9 mouse cellular contexts compared by ENCODE assay signal in genomic region chr8:118270751-118271402, GRCm38 (mm10). TPM values are rescaled to one million over a fixed set of nuclear protein-coding genes. Genes with fewer than 3 reads are reported as not detected.
A peak's percentile ranks its signal among the peaks of the same experiment; 100 is the strongest.
DNase-seq lines count a peak whose midpoint lies in the region; ATAC-seq lines count a peak whose summit lies in the region.
"Had no signal": no experiment of that assay in that cellular context is flagged by ENCODE, and none has a peak within 500 bp of the region (broad histone marks: within the 10 kb centered on the region; RNA-seq: fewer than 3 reads in every experiment).

No protein-coding gene starts in this region.

- intact Hi-C loops in heart, postnatal 25 days (cut with DNase I) = no loop called here

- WGBS in heart, embryonic 11.5 days (ENCODE audit: insufficient replicate concordance) = 47% methylated on average over 7 of the region's 7 CpGs
- WGBS in midbrain, embryonic 13.5 days = 53% methylated on average over 7 of the region's 7 CpGs
- 70% methylated on average over 7 of the region's 7 CpGs for WGBS in midbrain, embryonic 11.5 days
- 21% methylated on average over 7 of the region's 7 CpGs for WGBS in forebrain, embryonic 16.5 days
- 32% methylated on average over 7 of the region's 7 CpGs for WGBS in neural tube, embryonic 15.5 days

- no peaks in the 10 kb centered on the region for H3K36me3 ChIP-seq in heart, embryonic 11.5 days (ENCODE audit: control insufficient read depth, insufficient read depth, low read length)
- no peaks in the 10 kb centered on the region for H3K36me3 ChIP-seq in midbrain, embryonic 13.5 days
- H3K36me3 ChIP-seq in midbrain, embryonic 11.5 days (ENCODE audit: control insufficient read depth, insufficient read depth, low read length) = no peaks in the 10 kb centered on the region
- H3K36me3 ChIP-seq in forebrain, embryonic 16.5 days (ENCODE audit: control insufficient read depth, insufficient read depth) = no peaks in the 10 kb centered on the region
- no peaks in the 10 kb centered on the region for H3K36me3 ChIP-seq in neural tube, embryonic 15.5 days
- H3K36me3 ChIP-seq: heart, embryonic 13.5 days had no signal

- no peak overlapping the region for H3K4me2 ChIP-seq in heart, embryonic 11.5 days
- H3K4me2 ChIP-seq in midbrain, embryonic 13.5 days (replicated peaks) = no peak overlapping the region
- no peak overlapping the region for H3K4me2 ChIP-seq in midbrain, embryonic 11.5 days
- H3K4me2 ChIP-seq in forebrain, embryonic 16.5 days (ENCODE audit: low read length) = no peak overlapping the region
- no peak overlapping the region for H3K4me2 ChIP-seq in neural tube, embryonic 15.5 days
- H3K4me2 ChIP-seq: heart, embryonic 13.5 days had no signal

- no peak overlapping the region for H3K9ac ChIP-seq in heart, embryonic 11.5 days (ENCODE audit: low read depth, low read length)
- no peak overlapping the region for H3K9ac ChIP-seq in midbrain, embryonic 13.5 days (replicated peaks)
- H3K9ac ChIP-seq in midbrain, embryonic 11.5 days (ENCODE audit: low read length) = no peak overlapping the region
- no peak overlapping the region for H3K9ac ChIP-seq in forebrain, embryonic 16.5 days (replicated peaks; ENCODE audit: low read depth, low read length)
- no peak overlapping the region for H3K9ac ChIP-seq in neural tube, embryonic 15.5 days (replicated peaks)
- H3K9ac ChIP-seq: heart, embryonic 13.5 days had no signal

- no peaks in the 10 kb centered on the region for H3K27me3 ChIP-seq in heart, embryonic 11.5 days (ENCODE audit: control insufficient read depth, insufficient read depth, low read length)
- H3K27me3 ChIP-seq in midbrain, embryonic 13.5 days = peaks cover 3% of the 10 kb centered on the region; the same call in 1 of the 2 replicates
- no peaks in the 10 kb centered on the region; the same call in 1 of the 2 replicates for H3K27me3 ChIP-seq in midbrain, embryonic 11.5 days (ENCODE audit: control insufficient read depth, insufficient read depth, low read length)
- H3K27me3 ChIP-seq in forebrain, embryonic 16.5 days (replicated peaks; ENCODE audit: control insufficient read depth, insufficient read depth, low read length) = no peaks in the 10 kb centered on the region
- H3K27me3 ChIP-seq in neural tube, embryonic 15.5 days (replicated peaks) = no peaks in the 10 kb centered on the region

- no peak overlapping the region for H3K4me3 ChIP-seq in heart, embryonic 11.5 days (ENCODE audit: low read depth, low read length)
- no peak overlapping the region for H3K4me3 ChIP-seq in midbrain, embryonic 13.5 days (replicated peaks)
- H3K4me3 ChIP-seq in midbrain, embryonic 11.5 days (ENCODE audit: low read depth, low read length) = no peak overlapping the region
- no peak overlapping the region for H3K4me3 ChIP-seq in forebrain, embryonic 16.5 days (replicated peaks; ENCODE audit: low read length)
- H3K4me3 ChIP-seq in neural tube, embryonic 15.5 days (replicated peaks) = no peak overlapping the region
- H3K4me3 ChIP-seq: heart, embryonic 13.5 days had no signal

- no peak for DNase-seq in heart, postnatal 25 days (ENCODE audit: low spot score)
- no peak for DNase-seq in midbrain, embryonic 11.5 days (ENCODE audit: low spot score, missing footprints)
- DNase-seq in spleen, postnatal 36 days (ENCODE audit: low spot score in 2 of 2) = no peak
- no peak for DNase-seq in embryo, embryonic 11 days

- 0 out of 2 replicates have a peak, but pooled peaks have one; percentile 35 for ATAC-seq in heart, embryonic 11.5 days (replicated peaks; ENCODE audit: insufficient number of reproducible peaks, low FRiP score, low TSS enrichment)
- ATAC-seq in midbrain, embryonic 13.5 days = peak; percentile 63; the same call in 1 of the 2 replicates
- no peak for ATAC-seq in midbrain, embryonic 11.5 days (ENCODE audit: low FRiP score)
- peak; percentile 84 for ATAC-seq in forebrain, embryonic 16.5 days
- peak; percentile 31; the same call in 1 of the 2 replicates for ATAC-seq in neural tube, embryonic 15.5 days (ENCODE audit: low FRiP score)

- no peak overlapping the region for H3K27ac ChIP-seq in heart, embryonic 11.5 days (ENCODE audit: low read depth, low read length)
- no peak overlapping the region for H3K27ac ChIP-seq in midbrain, embryonic 13.5 days
- no peak overlapping the region for H3K27ac ChIP-seq in midbrain, embryonic 11.5 days (ENCODE audit: low read depth, low read length)
- peak overlapping the region; percentile 36; the same call in 1 of the 2 replicates for H3K27ac ChIP-seq in forebrain, embryonic 16.5 days (ENCODE audit: low read length)
- no peak overlapping the region for H3K27ac ChIP-seq in neural tube, embryonic 15.5 days (replicated peaks)
- H3K27ac ChIP-seq: heart, embryonic 13.5 days had no signal

- no peaks in the 10 kb centered on the region for H3K9me3 ChIP-seq in heart, embryonic 11.5 days (replicated peaks; ENCODE audit: control insufficient read depth, low read length)
- no peaks in the 10 kb centered on the region for H3K9me3 ChIP-seq in midbrain, embryonic 13.5 days
- no peaks in the 10 kb centered on the region for H3K9me3 ChIP-seq in midbrain, embryonic 11.5 days (ENCODE audit: control insufficient read depth, low read length)
- no peaks in the 10 kb centered on the region for H3K9me3 ChIP-seq in forebrain, embryonic 16.5 days (ENCODE audit: control insufficient read depth, low read length)
- no peaks in the 10 kb centered on the region for H3K9me3 ChIP-seq in neural tube, embryonic 15.5 days (replicated peaks)
- H3K9me3 ChIP-seq: heart, embryonic 13.5 days had no signal

- H3K4me1 ChIP-seq in heart, embryonic 11.5 days (ENCODE audit: control insufficient read depth, insufficient read depth, low read length) = peaks cover 5% of the 10 kb centered on the region
- H3K4me1 ChIP-seq in midbrain, embryonic 13.5 days (replicated peaks) = peaks cover 33% of the 10 kb centered on the region
- H3K4me1 ChIP-seq in midbrain, embryonic 11.5 days (ENCODE audit: control insufficient read depth, insufficient read depth, low read length) = no peaks in the 10 kb centered on the region
- H3K4me1 ChIP-seq in forebrain, embryonic 16.5 days (replicated peaks; ENCODE audit: control insufficient read depth, insufficient read depth, low read length) = peaks cover 19% of the 10 kb centered on the region
- H3K4me1 ChIP-seq in neural tube, embryonic 15.5 days = peaks cover 18% of the 10 kb centered on the region

RNA-seq across cellular contexts. Expression of gene Cdh13, which starts 12.7 kb away (rescaled TPM):
- polyA plus RNA-seq in heart, embryonic 11.5 days (2014; fragmentation: Nextera tagmentation; extraction: Ambion mirVana) = 37.1 and 38.2 TPM in 2 replicates
- total RNA-seq in heart, postnatal 25 days (2021) = 100 to 1,000 TPM; 147 to 186 TPM
- 45.1 and 56.3 TPM in 2 replicates for polyA plus RNA-seq in midbrain, embryonic 13.5 days (2015; fragmentation: Nextera tagmentation; extraction: Ambion mirVana)
- polyA plus RNA-seq in midbrain, embryonic 11.5 days (2014; fragmentation: Nextera tagmentation; extraction: Ambion mirVana) = 10.8 and 12.2 TPM in 2 replicates
- 110 and 129 TPM in 2 replicates for polyA plus RNA-seq in forebrain, embryonic 16.5 days (2015; fragmentation: Nextera tagmentation; extraction: Ambion mirVana)
- polyA plus RNA-seq in neural tube, embryonic 15.5 days (2015; fragmentation: Nextera tagmentation; extraction: Ambion mirVana) = 110 and 120 TPM in 2 replicates
